Comparison of ENCODE assay signal across 48 mouse cellular contexts in genomic region chr1:182523692-182524091, GRCm38 (mm10). TPM values are rescaled to one million over a fixed set of nuclear protein-coding genes. Genes with fewer than 3 reads are reported as not detected.
"Had no signal": no experiment of that assay in that cellular context is flagged by ENCODE, and none has a peak within 500 bp of the region (broad histone marks: within the 10 kb centered on the region; RNA-seq: fewer than 3 reads in every experiment).

No protein-coding gene starts in this region.

- H3K9ac ChIP-seq: heart, embryonic 12.5 days; heart, embryonic 13.5 days; heart, embryonic 15.5 days; hindbrain, embryonic 12.5 days; hindbrain, embryonic 13.5 days; hindbrain, embryonic 14.5 days; hindbrain, embryonic 15.5 days; intestine, embryonic 15.5 days; kidney, embryonic 15.5 days had no signal

- H3K36me3 ChIP-seq: heart, embryonic 12.5 days; heart, embryonic 13.5 days; heart, embryonic 15.5 days; hindbrain, embryonic 10.5 days; hindbrain, embryonic 12.5 days; hindbrain, embryonic 13.5 days; hindbrain, embryonic 15.5 days; intestine, embryonic 15.5 days; kidney, embryonic 15.5 days had no signal

- DNase-seq: heart, postnatal 10 days; heart, postnatal 14 days; heart, postnatal 36 days; heart, postnatal 4 days; kidney, adult 11 months; kidney, adult 18-20 months; kidney, adult 2 months; kidney, adult 8-10 months; kidney, adult 9 months; kidney, postnatal 10 days; kidney, postnatal 14 days; kidney, postnatal 25 days; kidney, postnatal 36 days; kidney, postnatal 4 days; layer of hippocampus, adult 9-11 months; layer of hippocampus, postnatal 36 days had no signal

- H3K9me3 ChIP-seq: heart, embryonic 12.5 days; heart, embryonic 13.5 days; heart, embryonic 15.5 days; hindbrain, embryonic 10.5 days; hindbrain, embryonic 12.5 days; hindbrain, embryonic 13.5 days; hindbrain, embryonic 15.5 days; intestine, embryonic 15.5 days; kidney, embryonic 15.5 days had no signal

- H3K27ac ChIP-seq: heart, embryonic 13.5 days; heart, embryonic 15.5 days; hindbrain, embryonic 10.5 days; hindbrain, embryonic 12.5 days; hindbrain, embryonic 13.5 days; hindbrain, embryonic 14.5 days; hindbrain, embryonic 15.5 days; hindbrain, postnatal 0 days; intestine, embryonic 15.5 days; kidney, embryonic 15.5 days; kidney, postnatal 0 days; layer of hippocampus, adult 2 months; left cerebral cortex, adult 2 months had no signal

- H3K27me3 ChIP-seq: heart, embryonic 12.5 days; heart, embryonic 13.5 days; heart, embryonic 15.5 days; hindbrain, embryonic 15.5 days; intestine, embryonic 15.5 days had no signal

- H3K4me3 ChIP-seq: heart, embryonic 12.5 days; heart, embryonic 13.5 days; heart, embryonic 15.5 days; hindbrain, embryonic 10.5 days; hindbrain, embryonic 12.5 days; hindbrain, embryonic 13.5 days; hindbrain, embryonic 15.5 days; intestine, embryonic 15.5 days; kidney, embryonic 15.5 days; layer of hippocampus, adult 2 months; left cerebral cortex, adult 2 months had no signal

- H3K4me2 ChIP-seq: heart, embryonic 12.5 days; heart, embryonic 13.5 days; heart, embryonic 15.5 days; hindbrain, embryonic 12.5 days; hindbrain, embryonic 13.5 days; hindbrain, embryonic 14.5 days; hindbrain, embryonic 15.5 days; intestine, embryonic 15.5 days; kidney, embryonic 15.5 days had no signal

- ATAC-seq: hindbrain, embryonic 16.5 days; hindbrain, postnatal 0 days; inflammation-experienced regulatory T-cells, adult 6 months; intestine, embryonic 15.5 days; intestine, embryonic 16.5 days; intestine, postnatal 0 days had no signal

RNA-seq across cellular contexts. Expression of gene Capn8, which starts 41.1 kb away (rescaled TPM):
- total RNA-seq: heart, postnatal 10 days; heart, postnatal 14 days; heart, postnatal 25 days; heart, postnatal 36 days; heart, postnatal 4 days; hematopoietic stem cell, adult 5-6 weeks; hindbrain, postnatal 0 days; layer of hippocampus, adult 18-20 months; layer of hippocampus, adult 2 months; layer of hippocampus, adult 8-10 months; layer of hippocampus, postnatal 10 days; layer of hippocampus, postnatal 14 days; layer of hippocampus, postnatal 25 days; layer of hippocampus, postnatal 36 days; left cerebral cortex, adult 18-20 months; left cerebral cortex, adult 2 months had no signal
- polyA plus RNA-seq: heart, embryonic 12.5 days; heart, embryonic 13.5 days; heart, embryonic 14.5 days; heart, embryonic 15.5 days; heart, embryonic 16.5 days; heart, postnatal 0 days; hindbrain, embryonic 11.5 days; hindbrain, embryonic 12.5 days; hindbrain, embryonic 14.5 days; hindbrain, embryonic 15.5 days; hindbrain, postnatal 0 days; inflammation-experienced regulatory T-cells, adult 6 months; kidney, embryonic 14.5 days; kidney, embryonic 15.5 days; kidney, embryonic 16.5 days had no signal
